Mouse (Mus musculus) spleen, postnatal 10 days (tissue): ENCODE results near the gene Abhd14a.

ENCODE experiments used
- DNase-seq, 2 experiments: peaks; one replicate each; pipeline ENCODE4 v3.0.0; 2021 to 2022; ENCODE audit warnings: low spot score in 2 of 2

The Abhd14a gene

GRCm38 (mm10) chr9:106447348-106447747 lies at the start of gene Abhd14a, which contains the start of gene Abhd14b:
TSS of gene Abhd14a (minus strand) at chr9:106447678.
TSS of gene Abhd14b (plus strand) at chr9:106447459.
- DNase-seq: peak; percentile 65 to 80

DNA sequence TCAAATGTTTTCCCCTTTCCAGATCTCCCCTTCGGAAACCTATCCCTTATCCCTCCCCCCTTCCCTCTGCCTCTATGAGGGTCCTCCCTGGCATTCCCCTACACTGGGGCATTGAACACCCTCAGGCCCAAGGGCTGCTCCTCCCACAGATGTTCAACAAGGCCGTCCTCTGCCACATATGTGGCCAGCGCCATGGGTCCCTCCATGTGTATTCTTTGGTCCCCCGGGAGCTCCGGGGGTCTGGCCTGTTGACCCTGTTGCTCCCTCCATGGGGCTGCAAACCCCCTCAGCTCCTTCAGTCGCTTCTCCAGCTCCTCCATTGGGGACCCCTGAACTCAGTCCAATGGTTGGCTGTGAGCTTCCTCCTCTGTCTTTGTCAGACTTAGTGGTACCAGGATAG lies 40.1 kb upstream of the Abhd14a start:
- DNase-seq: peak in 1 of 2 experiments; percentile 10

- peak in 1 of 2 experiments; percentile 8 for DNase-seq
These were observed 37.6 kb upstream of the Abhd14a start for GRCm38 (mm10) chr9:106485076-106485475.

DNA sequence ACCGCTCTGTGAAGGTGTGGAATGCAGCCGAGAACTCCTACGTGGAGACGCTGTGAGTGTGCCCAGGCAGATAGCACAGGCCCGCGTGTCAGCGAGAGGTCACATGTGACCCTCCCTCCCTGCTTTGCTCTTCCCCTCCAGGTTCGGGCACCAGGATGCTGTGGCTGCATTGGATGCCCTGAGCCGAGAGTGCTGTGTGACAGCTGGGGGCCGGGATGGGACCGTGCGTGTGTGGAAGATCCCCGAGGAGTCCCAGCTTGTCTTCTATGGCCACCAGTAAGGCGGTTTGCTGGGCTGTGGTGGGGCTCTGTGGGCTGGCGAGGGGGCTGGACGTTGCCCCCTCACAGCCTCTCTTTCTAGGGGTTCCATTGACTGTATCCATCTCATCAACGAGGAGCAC lies 36.1 kb upstream of the Abhd14a start:
- DNase-seq: peak in 1 of 2 experiments; percentile 11

GRCm38 (mm10) chr9:106483136-106483535 lies 35.7 kb upstream of the Abhd14a start:
- DNase-seq: peak in 1 of 2 experiments; percentile 14

GRCm38 (mm10) chr9:106482578-106483115 lies 35.2 kb upstream of the Abhd14a start:
- peak in 1 of 2 experiments; percentile 7 for DNase-seq

DNA sequence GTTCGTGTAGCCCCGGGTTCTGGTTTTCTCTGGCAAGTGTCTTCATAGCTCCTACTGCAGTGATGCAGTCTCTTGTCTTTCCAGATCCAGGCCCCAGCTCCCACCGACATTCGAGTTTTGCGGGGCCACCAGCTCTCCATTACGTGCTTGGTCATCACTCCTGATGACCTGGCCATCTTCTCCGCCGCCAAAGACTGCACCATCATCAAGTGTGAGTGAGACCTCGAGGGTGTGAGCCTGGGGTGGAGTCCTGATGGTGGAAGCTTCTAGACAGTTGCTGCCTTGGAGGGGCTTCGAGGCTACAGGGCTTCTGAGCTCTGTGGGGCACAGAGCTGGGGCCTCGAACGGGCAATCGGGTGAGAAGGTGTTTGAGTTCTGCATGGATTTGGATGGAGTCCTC lies 34.2 kb upstream of the Abhd14a start:
- DNase-seq: peak in 1 of 2 experiments; percentile 8

GRCm38 (mm10) chr9:106481075-106481474 lies 33.6 kb upstream of the Abhd14a start:
- DNase-seq: peak in 1 of 2 experiments; percentile 13

GRCm38 (mm10) chr9:106480541-106480940 lies 33.1 kb upstream of the Abhd14a start:
- peak in 1 of 2 experiments; percentile 7 for DNase-seq

DNA sequence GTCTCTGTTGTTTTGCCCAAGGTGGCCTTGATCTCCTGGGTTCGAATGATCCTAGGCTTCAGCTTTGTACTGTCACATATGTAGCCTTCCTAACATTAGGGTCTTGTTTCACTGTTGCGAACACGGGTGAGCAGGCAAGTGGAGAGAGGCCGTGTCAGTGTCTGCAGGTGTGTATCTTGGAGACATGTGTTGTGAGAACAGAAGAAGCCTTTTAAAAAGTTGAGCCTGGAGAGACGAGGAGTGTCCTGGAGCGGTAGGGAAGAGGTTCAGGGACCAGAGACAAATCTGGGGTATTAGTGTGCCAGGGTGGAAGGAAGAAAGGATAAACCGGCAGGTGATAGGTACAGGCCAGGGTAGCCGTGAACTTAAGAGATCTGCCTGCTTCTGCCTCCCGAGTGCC lies 30.6 kb upstream of the Abhd14a start:
- peak in 1 of 2 experiments; percentile 10 for DNase-seq

GRCm38 (mm10) chr9:106477649-106478048 lies 30.2 kb upstream of the Abhd14a start:
- peak in 1 of 2 experiments; percentile 10 for DNase-seq

DNA sequence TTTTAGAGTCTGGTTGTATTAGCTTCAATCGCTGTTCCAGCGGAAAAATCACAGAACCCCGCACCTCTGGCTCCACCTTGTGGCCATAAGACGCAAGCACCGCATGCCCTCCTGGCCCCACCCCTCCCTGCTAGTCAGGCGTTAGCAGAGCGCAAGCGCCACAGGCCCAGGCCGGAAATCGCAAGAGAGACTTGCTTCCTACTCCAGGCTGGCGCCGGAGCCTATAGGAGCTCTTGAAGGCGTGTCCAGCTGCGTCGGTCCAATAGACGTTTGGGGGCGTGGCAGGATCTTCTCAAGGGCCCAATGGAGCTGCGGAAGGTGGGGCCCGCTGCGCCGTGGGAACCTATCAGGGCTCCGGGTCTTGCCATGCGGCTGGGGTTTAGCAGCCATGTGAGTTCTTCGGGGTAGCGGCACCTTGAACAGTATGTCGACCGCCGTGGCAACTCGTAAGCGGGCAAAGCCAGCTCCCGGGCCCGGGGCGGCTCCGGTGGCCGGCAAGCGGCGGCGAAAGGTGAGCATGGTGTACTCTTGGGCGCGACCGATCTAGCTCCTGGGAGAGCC lies 29.5 kb upstream of the Abhd14a start, which contains the start of gene Parp3:
Parp3 (minus strand) TSS at position 26 of the 561 bp plus-strand sequence.
- DNase-seq: peak; percentile 92 to 98

GRCm38 (mm10) chr9:106476002-106476923 lies 28.8 kb upstream of the Abhd14a start:
- peak; percentile 36 to 74 for DNase-seq

DNA sequence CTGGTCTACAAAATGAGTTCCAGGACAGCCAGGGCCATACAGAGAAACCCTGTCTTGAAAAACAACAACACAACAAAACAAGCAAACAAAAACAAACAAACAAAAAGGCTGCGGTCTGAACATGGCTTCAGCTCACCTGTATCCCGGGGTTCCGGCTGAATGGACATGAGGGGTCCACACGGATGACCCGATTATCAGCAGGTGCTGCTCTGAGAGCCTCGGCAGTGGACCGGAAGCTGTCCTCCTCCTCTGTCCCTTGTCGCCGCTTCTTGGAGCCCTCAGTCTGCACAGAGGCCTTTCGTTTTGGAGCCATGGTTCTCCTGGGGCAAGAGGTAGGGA lies 28.2 kb upstream of the Abhd14a start, which contains the start of gene Rrp9:
Rrp9 (plus strand) TSS at position 301 of the 339 bp plus-strand sequence.
- DNase-seq: peak in 1 of 2 experiments; percentile 26

- peak in 1 of 2 experiments; percentile 34 for DNase-seq
These were observed 27.6 kb upstream of the Abhd14a start for GRCm38 (mm10) chr9:106475046-106475445.

- peak; percentile 42 to 80 for DNase-seq
These were observed 27.0 kb upstream of the Abhd14a start for GRCm38 (mm10) chr9:106474456-106474855.

GRCm38 (mm10) chr9:106473753-106474105 lies 26.3 kb upstream of the Abhd14a start:
- DNase-seq: peak in 1 of 2 experiments; percentile 15

DNA sequence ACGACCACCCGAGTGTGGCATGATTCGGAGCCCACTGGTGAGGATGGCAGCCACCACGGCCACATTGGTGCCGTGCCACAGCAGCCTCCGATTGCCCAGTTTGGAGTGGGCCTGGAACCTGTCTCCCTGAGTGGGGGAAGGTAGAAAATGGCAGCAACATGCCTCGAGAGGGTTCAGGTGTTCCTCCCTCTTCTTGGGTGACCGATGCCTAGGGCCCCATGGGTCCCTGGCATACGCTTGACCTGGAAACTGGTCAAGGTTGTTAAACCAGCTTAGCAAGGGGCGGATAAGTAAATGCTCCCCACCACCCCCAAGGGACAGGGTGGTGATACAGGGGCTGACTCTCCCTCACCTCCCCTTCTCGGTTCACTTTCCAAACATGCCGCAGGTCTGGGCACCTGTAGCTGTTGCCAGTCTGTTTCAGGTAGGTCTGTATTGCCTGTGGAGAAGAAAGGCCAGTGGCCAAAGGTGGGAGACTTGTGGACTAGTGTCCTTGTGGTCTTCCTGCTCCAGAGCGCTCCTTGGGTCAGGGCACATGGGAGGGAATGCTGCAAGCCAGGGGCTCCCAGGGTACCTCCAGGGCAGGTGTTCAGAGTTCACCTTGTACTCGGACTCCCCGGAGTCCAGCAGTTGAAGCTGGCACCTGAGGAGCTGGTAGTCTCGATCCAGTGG lies 25.7 kb upstream of the Abhd14a start:
- peak in 1 of 2 experiments; percentile 14 for DNase-seq

GRCm38 (mm10) chr9:106472321-106472720 lies 24.8 kb upstream of the Abhd14a start:
- no peak for DNase-seq

DNA sequence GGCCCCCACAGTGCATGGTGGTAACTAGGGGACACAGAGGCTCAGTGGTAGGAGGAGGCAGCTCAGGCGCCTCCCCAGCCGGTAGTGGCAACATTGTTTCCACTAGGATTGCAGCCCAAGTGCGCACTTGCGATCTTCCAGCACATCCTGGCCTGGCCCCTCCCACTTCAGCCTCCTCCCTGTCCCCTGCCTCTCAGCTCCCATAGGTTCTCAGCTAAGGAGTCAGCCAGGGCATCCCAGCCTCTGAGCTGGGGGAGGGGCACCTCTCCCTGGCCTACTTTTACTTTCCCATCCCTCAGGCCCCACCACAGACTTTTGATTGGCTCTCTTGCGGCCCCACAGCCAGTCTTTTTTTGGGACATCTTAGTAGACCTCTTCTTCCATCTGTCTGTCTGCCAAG lies 24.4 kb upstream of the Abhd14a start:
- peak in 1 of 2 experiments; percentile 24 for DNase-seq

- peak in 1 of 2 experiments; percentile 10 for DNase-seq
These were observed 23.7 kb upstream of the Abhd14a start for GRCm38 (mm10) chr9:106470991-106471750.
